Mouse (Mus musculus) midbrain, embryonic 13.5 days (tissue): ENCODE results near the gene Sox5. TPM values are rescaled to one million over a fixed set of nuclear protein-coding genes. Genes with fewer than 3 reads are reported as not detected.

Source experiments
- ATAC-seq: fragments of 200-750 bp; cut with Nextera tagmentation; 2 replicates; pipeline ENCODE4 v1.8.0; 2017; ENCODE audit warnings: mild to moderate bottlenecking, moderate TSS enrichment, moderate library complexity
- H3K27ac ChIP-seq: fragments of 300-500 bp; sonication (generic); 2 replicates; pipeline ENCODE4 v1.5.1; 2015; ENCODE audit warnings: inconsistent platforms, mild to moderate bottlenecking, moderate library complexity
- H3K27me3 ChIP-seq: fragments of 300-500 bp; sonication (generic); 2 replicates; pipeline ENCODE4 v1.6.1; 2015; ENCODE audit warnings: mild to moderate bottlenecking, inconsistent platforms
- H3K36me3 ChIP-seq: fragments of 300-500 bp; sonication (generic); 2 replicates; pipeline ENCODE4 v1.6.1; 2015; ENCODE audit warnings: mild to moderate bottlenecking, inconsistent platforms
- H3K4me1 ChIP-seq: fragments of 300-500 bp; sonication (generic); replicated peaks from 2 replicates; pipeline ENCODE4 v1.6.1; 2015; ENCODE audit warnings: inconsistent platforms
- H3K4me2 ChIP-seq: fragments of 300-500 bp; sonication (generic); replicated peaks from 2 replicates; pipeline ENCODE4 v1.6.1; 2015; ENCODE audit warnings: moderate library complexity, mild to moderate bottlenecking, inconsistent platforms
- H3K4me3 ChIP-seq: fragments of 300-500 bp; sonication (generic); replicated peaks from 2 replicates; pipeline ENCODE4 v1.5.1; 2015; ENCODE audit warnings: mild to moderate bottlenecking, inconsistent platforms
- H3K9ac ChIP-seq: fragments of 300-500 bp; sonication (generic); replicated peaks from 2 replicates; pipeline ENCODE4 v1.6.1; 2015; ENCODE audit warnings: mild to moderate bottlenecking, inconsistent platforms
- H3K9me3 ChIP-seq: fragments of 300-500 bp; sonication (generic); 2 replicates; pipeline ENCODE4 v1.6.1; 2016; ENCODE audit warnings: mild to moderate bottlenecking, inconsistent platforms
- WGBS: fragments of 180-500 bp; shearing (Covaris S2); methylation state at CpG from one replicate; pipeline ENCODE4 v1.1.7; 2015; 5-methylcytosine and 5-hydroxymethylcytosine counted together
- polyA plus RNA-seq: library from polyadenylated mRNA; unstranded; fragments of >200 nt; fragmentation: Nextera tagmentation; extraction: Ambion mirVana; gene quantifications from 2 replicates; pipeline ENCODE4 v1.2.1, GENCODE M21; 2015

Gene Sox5
- polyA plus RNA-seq, 1 experiment from 2014 or later: 52.0 TPM

DNA sequence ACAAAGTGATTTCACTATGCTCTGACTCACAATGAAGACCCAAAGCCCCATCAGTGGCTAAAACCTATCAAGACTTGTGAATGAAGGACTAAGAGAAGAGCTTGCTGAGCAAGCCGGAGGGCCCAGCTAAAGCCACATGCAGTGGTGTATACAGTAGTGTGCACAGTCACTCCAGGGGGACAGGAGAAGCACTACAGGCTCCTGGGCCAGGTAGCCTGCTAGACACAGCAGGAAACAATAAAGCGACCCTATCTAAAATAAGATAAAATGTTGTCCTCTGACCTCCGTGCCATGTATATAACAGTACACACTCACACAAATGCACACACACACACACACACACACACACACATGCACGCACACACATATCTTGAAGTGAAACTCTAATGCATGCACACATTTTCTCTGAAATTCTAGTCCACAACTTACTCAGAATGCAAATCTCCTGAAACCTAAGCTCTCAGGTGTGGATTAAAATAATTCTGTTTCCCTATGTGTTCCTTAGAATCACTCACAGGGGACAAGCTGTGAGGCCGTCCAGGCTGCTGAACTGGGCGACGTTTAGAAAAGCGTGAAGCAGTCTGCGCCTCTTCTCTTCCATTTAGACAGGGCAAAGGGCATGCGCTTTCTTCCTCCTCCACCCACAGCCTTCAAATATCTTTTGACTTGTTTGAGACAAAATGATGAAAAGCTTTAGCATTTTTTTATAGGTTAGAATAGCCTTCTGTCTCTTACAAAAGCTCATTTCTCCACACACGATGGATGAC lies 197.5 kb downstream of the Sox5 start:
- ATAC-seq: no peak
- H3K9me3 ChIP-seq: no peaks in the 10 kb centered on the region
- H3K27me3 ChIP-seq: no peaks in the 10 kb centered on the region
- H3K4me2 ChIP-seq: no peak overlapping the region
- H3K27ac ChIP-seq: no peak overlapping the region
- no peak overlapping the region for H3K4me3 ChIP-seq
- no peaks in the 10 kb centered on the region for H3K36me3 ChIP-seq
- 51% methylated on average over 11 of the region's 11 CpGs for WGBS
- H3K9ac ChIP-seq: no peak overlapping the region
- H3K4me1 ChIP-seq: no peaks in the 10 kb centered on the region

DNA sequence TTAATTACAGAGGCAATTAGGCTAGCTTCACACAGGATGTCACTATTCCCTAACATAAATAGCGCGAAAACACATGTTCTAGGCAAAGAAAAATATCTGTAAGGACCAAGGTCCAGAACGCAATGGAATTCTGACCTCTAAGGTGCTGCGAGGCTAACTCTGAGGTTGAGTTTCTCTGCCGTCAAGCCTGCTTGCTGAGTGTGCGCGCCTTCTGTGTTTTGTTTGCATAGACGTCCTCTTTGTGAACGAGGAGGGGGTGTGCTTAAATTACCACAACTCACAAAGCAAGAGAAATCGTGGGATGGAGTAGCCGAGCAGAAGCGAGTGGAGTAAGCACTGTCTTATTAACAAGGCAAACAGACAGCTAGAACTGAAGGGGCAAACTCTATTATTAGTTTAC lies 202.5 kb downstream of the Sox5 start:
- H3K4me1 ChIP-seq: 0 out of 2 replicates have a peak, but pooled peaks cover 3% of the 10 kb centered on the region
- no peak overlapping the region for H3K4me3 ChIP-seq
- H3K9ac ChIP-seq: no peak overlapping the region
- WGBS: 58% methylated on average over 12 of the region's 12 CpGs
- H3K27ac ChIP-seq: no peak overlapping the region
- no peaks in the 10 kb centered on the region for H3K36me3 ChIP-seq
- no peak for ATAC-seq
- no peaks in the 10 kb centered on the region for H3K9me3 ChIP-seq
- H3K27me3 ChIP-seq: no peaks in the 10 kb centered on the region
- H3K4me2 ChIP-seq: no peak overlapping the region

DNA sequence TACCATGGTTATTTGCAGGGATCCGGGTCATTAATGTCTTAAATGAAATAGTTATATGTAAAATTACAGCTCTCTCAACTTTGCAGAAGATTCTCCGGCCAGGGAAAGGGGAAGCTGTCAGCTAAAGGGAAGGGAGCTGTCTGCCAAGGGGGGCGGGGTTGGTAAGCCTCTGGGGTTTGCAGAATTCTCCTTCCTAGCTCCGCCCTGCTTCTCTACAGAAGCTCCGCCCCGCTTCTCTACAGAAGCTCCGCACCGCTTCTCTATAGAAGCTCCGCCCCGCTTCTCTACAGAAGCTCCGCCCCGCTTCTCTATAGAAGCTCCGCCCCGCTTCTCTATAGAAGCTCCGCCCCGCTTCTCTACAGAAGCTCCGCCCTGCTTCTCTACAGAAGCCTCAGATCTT lies 210.9 kb downstream of the Sox5 start:
- Histone ChIP-seq H3K27me3 (no peaks in the 10 kb centered on the region), H3K27ac (no peak overlapping the region), H3K4me2 (no peak overlapping the region), H3K4me1 (0 out of 2 replicates have a peak, but pooled peaks cover 3% of the 10 kb centered on the region), H3K9ac (no peak overlapping the region), H3K4me3 (no peak overlapping the region), H3K9me3 (no peaks in the 10 kb centered on the region), H3K36me3 (no peaks in the 10 kb centered on the region)
- WGBS: 75% methylated on average over 17 of the region's 17 CpGs
- ATAC-seq: no peak

DNA sequence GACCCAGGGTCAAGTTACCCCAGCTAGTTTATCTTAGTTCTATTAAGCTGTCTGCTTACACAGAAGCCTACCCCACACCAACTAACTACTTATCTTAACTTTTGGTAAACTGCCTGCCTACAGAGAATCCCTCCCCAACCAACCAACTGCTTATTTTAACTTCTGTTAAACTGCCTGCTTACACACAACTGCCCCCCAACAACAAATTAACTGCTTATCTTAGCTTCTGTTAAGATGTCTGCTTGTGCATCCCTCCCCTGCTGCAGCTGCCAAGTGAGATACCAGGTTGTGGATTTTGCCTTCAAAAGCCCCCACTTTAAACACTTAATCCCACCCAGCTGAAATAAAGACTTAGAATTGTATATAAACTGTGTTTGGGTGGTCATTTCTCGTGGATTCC lies 215.9 kb downstream of the Sox5 start:
- peaks cover 4% of the 10 kb centered on the region; the same call in 1 of the 2 replicates for H3K9me3 ChIP-seq
- no peak overlapping the region for H3K27ac ChIP-seq
- no peak overlapping the region for H3K4me2 ChIP-seq
- H3K4me1 ChIP-seq: no peaks in the 10 kb centered on the region
- H3K36me3 ChIP-seq: no peaks in the 10 kb centered on the region
- H3K4me3 ChIP-seq: no peak overlapping the region
- WGBS: 74% methylated on average over 1 of the region's 1 CpGs
- no peaks in the 10 kb centered on the region for H3K27me3 ChIP-seq
- no peak for ATAC-seq
- H3K9ac ChIP-seq: no peak overlapping the region

DNA sequence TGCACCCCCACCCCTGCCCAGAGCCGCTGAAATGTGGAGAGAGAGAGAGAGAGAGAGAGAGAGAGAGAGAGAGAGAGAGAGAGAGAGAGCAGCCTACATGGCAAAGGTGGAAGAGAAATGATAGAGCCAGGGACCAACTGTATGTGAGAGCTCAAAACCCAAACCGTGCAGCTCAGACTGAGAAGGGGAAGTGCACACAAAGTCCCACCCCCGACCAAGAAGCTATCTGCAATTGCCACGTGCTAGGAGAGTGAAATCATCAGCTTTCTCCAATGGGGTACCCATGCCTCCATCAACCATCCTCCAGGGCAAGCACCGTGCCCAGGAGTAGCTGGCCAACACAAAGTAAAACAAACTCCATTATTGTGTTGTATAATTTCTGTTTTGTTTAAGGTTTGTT lies 220.1 kb downstream of the Sox5 start:
- Histone ChIP-seq H3K27me3 (no peaks in the 10 kb centered on the region), H3K36me3 (no peaks in the 10 kb centered on the region), H3K4me1 (0 out of 2 replicates have a peak, but pooled peaks cover 3% of the 10 kb centered on the region), H3K9me3 (peaks cover 7% of the 10 kb centered on the region; the same call in 1 of the 2 replicates), H3K4me3 (no peak overlapping the region), H3K4me2 (no peak overlapping the region), H3K27ac (no peak overlapping the region), H3K9ac (no peak overlapping the region)
- ATAC-seq: no peak
- 83% methylated on average over 5 of the region's 5 CpGs for WGBS

DNA sequence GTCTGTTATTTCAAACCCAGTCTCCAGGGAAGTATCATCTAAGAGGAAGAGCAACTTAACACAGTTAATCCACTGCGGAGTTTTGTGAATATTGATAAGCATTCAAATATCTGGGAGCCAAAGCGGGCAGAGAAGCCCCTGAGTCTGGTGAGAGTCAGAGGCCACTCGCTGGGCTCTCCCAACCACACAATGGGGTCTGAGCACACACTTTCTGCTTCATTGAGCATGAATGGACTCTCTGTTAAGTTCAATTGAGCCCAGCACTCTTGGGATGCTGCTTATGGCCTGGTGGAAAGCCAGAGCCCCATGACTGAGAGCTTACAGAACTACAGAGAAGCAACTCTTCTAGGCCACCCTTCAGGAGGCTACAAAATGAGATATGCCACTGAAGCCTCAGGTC lies 221.6 kb downstream of the Sox5 start:
- Histone ChIP-seq H3K4me3 (no peak overlapping the region), H3K36me3 (no peaks in the 10 kb centered on the region), H3K9ac (no peak overlapping the region), H3K4me1 (0 out of 2 replicates have a peak, but pooled peaks cover 3% of the 10 kb centered on the region), H3K27me3 (no peaks in the 10 kb centered on the region), H3K27ac (no peak overlapping the region), H3K4me2 (no peak overlapping the region), H3K9me3 (peaks cover 7% of the 10 kb centered on the region; the same call in 1 of the 2 replicates)
- 10% methylated on average over 3 of the region's 3 CpGs for WGBS
- no peak for ATAC-seq

DNA sequence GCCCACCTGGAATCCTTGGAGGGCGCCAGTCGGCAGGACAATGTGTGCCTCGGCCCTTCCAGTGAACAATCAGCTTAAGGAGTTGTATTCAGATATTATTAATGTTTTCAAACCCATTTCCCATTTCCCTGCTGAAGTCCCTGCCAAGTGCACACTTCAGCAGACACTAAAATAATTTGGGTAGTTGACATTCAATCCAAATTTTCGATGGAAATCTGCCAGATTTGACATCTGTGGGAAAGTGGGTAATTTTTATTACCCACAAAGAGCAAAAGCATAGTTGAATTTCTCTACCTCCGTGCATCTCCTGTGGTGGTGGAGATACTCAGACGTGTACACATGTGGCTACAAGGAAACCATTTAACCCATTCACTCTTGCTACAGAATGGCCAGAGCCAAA lies 228.3 kb downstream of the Sox5 start:
- Histone ChIP-seq H3K27ac (no peak overlapping the region), H3K36me3 (no peaks in the 10 kb centered on the region), H3K9ac (no peak overlapping the region), H3K27me3 (no peaks in the 10 kb centered on the region), H3K4me2 (no peak overlapping the region), H3K4me1 (no peaks in the 10 kb centered on the region), H3K4me3 (no peak overlapping the region), H3K9me3 (no peaks in the 10 kb centered on the region)
- 67% methylated on average over 6 of the region's 6 CpGs for WGBS
- ATAC-seq: no peak

DNA sequence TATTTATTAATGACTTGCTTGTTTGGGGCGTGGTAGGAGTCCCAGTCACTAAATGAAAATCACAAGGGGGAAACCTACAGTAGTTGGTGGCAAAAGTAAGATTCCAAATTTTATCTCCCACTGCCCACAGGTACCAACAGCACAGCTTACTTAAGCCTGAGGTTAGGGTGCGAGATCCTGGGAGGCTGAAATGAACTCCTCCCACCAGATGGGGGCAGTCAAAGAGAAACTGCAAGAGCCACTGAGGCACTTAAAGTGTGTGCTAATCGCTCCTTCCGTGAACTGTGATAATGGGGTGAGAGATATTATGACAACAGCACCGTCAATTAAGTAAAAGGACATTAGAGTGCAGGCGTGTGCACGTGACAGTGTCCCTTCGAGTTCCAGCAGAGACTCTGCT lies 232.8 kb downstream of the Sox5 start:
- no peaks in the 10 kb centered on the region for H3K27me3 ChIP-seq
- WGBS: 91% methylated on average over 8 of the region's 8 CpGs
- H3K4me2 ChIP-seq: no peak overlapping the region
- no peak overlapping the region for H3K4me3 ChIP-seq
- H3K9ac ChIP-seq: no peak overlapping the region
- H3K27ac ChIP-seq: no peak overlapping the region
- no peaks in the 10 kb centered on the region for H3K36me3 ChIP-seq
- no peaks in the 10 kb centered on the region for H3K4me1 ChIP-seq
- ATAC-seq: no peak
- no peaks in the 10 kb centered on the region; the same call in 1 of the 2 replicates for H3K9me3 ChIP-seq

DNA sequence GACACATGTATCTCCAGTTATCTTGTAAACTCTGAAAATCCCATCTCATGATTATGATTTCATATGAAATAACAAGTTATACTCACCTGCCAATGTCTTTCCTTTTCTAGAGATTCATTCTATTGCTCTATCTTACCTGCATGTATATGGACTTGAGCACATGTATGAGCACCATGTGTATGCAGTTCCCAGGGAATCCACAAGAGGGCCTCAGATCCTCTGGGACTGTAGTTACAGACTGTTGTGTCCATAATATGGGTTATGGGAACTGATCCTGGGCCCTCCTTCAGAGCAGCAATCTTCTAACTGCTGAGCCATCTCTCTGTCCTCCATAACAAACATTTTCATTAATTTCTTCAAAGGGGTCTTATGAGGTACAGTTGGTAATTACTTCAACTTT lies 234.6 kb downstream of the Sox5 start:
- no peak for ATAC-seq
- H3K4me1 ChIP-seq: no peaks in the 10 kb centered on the region

DNA sequence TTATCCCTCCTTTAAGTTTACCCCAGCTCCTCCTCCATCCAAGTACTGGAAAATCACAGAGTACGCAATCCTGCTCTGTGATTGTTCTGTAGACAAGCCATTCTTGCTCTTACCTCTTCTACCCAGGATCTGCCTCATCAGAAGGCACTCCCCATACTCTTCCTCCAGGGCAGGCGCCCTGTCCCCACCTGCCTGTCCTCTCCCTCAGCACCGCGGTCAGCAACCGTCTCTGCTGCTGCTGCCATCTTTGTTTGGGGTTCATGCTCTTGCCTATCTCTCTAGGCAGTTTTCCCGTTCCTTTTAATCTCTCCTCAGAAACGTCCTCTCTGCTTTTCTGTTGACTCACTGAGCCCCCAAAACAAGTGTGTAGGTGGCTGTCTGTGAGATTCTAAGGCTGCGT lies 236.2 kb downstream of the Sox5 start:
- H3K27me3 ChIP-seq: no peaks in the 10 kb centered on the region
- no peaks in the 10 kb centered on the region for H3K36me3 ChIP-seq
- no peak overlapping the region for H3K27ac ChIP-seq
- no peak overlapping the region for H3K9ac ChIP-seq
- no peak for ATAC-seq
- no peak overlapping the region for H3K4me2 ChIP-seq
- WGBS: 91% methylated on average over 8 of the region's 8 CpGs
- 0 out of 2 replicates have a peak, but pooled peaks cover 3% of the 10 kb centered on the region for H3K4me1 ChIP-seq
- no peaks in the 10 kb centered on the region; the same call in 1 of the 2 replicates for H3K9me3 ChIP-seq
- no peak overlapping the region for H3K4me3 ChIP-seq

More for the DNA sequence above, 234.6 kb downstream of the Sox5 start:
- H3K9ac ChIP-seq: no peak overlapping the region
- H3K27me3 ChIP-seq: no peaks in the 10 kb centered on the region
- no peak overlapping the region for H3K4me3 ChIP-seq
- no peak overlapping the region for H3K27ac ChIP-seq
- H3K36me3 ChIP-seq: no peaks in the 10 kb centered on the region
- no peaks in the 10 kb centered on the region; the same call in 1 of the 2 replicates for H3K9me3 ChIP-seq
- no peak overlapping the region for H3K4me2 ChIP-seq

DNA sequence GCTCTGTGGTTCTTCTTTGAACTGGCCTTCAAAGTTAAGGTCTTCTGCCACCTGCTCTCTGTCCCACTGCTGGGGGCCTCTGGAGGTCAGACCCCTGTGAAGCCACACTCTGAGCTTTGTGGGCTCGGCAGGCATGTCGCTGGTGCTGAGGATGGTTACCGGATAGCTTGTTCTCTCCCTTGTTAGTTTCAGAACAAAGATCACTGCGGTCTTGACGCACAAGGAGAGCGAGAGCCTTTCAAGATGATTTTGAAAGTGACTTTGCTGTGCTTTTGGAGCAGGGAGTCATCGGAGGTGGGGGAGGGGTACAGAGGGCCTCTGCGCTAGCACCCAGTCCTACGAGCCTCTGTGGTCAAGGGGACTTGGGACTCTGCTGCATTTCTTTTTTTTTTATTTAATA lies 240.5 kb downstream of the Sox5 start:
- ATAC-seq: no peak
- H3K9me3 ChIP-seq: no peaks in the 10 kb centered on the region; the same call in 1 of the 2 replicates
- H3K36me3 ChIP-seq: no peaks in the 10 kb centered on the region
- H3K4me2 ChIP-seq: no peak overlapping the region
- no peaks in the 10 kb centered on the region for H3K27me3 ChIP-seq
- H3K27ac ChIP-seq: no peak overlapping the region
- H3K4me3 ChIP-seq: no peak overlapping the region
- 0 out of 2 replicates have a peak, but pooled peaks cover 3% of the 10 kb centered on the region for H3K4me1 ChIP-seq
- H3K9ac ChIP-seq: no peak overlapping the region
- WGBS: 81% methylated on average over 9 of the region's 9 CpGs

DNA sequence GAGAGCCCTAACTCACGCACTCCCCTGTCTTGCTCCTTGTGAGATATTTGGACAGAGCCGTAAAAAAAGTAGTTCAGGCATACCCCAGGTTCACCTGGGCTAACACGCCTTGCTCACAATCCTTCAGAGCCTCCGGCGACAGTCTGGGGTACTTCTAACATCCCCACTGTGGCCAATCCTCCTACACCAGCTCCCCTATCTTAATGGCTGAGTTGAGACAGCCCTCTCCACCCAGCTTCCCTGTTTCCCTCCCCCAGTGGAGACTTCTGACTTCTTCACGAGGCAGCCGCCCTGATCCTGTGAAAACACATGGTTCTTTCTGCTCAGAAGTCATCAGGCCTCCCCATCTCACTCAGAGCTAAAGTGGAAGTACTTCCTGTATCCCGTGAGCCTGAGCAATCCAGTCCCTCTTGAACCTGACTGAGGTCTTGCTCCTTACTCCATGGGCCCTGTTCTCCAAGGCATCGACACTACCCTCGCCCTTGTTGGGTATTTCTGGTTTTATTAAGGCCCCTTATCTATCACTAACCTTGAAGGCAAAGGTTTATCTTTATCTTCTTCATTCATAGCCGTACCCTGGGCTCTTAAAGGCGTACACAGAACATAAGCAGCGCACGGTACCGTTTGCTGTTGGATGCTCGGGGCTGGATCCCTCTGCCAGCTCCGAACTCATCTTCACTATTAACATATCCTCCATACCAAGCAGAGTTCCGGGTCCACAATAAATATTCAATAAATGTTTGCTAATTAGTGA lies 242.2 kb downstream of the Sox5 start:
- H3K4me1 ChIP-seq: 0 out of 2 replicates have a peak, but pooled peaks cover 3% of the 10 kb centered on the region
- 90% methylated on average over 18 of the region's 18 CpGs for WGBS
- H3K27ac ChIP-seq: no peak overlapping the region
- no peaks in the 10 kb centered on the region for H3K36me3 ChIP-seq
- no peaks in the 10 kb centered on the region for H3K9me3 ChIP-seq
- H3K4me3 ChIP-seq: no peak overlapping the region
- ATAC-seq: no peak
- H3K27me3 ChIP-seq: no peaks in the 10 kb centered on the region
- no peak overlapping the region for H3K9ac ChIP-seq
- H3K4me2 ChIP-seq: no peak overlapping the region
